Mouse (Mus musculus): ENCODE data around the gene Mrpl48.

GRCm38 (mm10) chr7:100503076-100503475 lies 105.0 kb downstream of the Mrpl48 start:
- TF ChIP-seq CTCF (conservative IDR thresholded peaks at IDR 0.05; ENCODE audit: low read length), result no peak
- no peak for TF ChIP-seq POU5F1 (IDR thresholded peaks at IDR 0.05; ENCODE audit: borderline replicate concordance, low read length)
- TF ChIP-seq NANOG (IDR thresholded peaks at IDR 0.05; ENCODE audit: borderline replicate concordance, low read length), result no peak

Measured in E14TG2a.4 (cell line).